Mouse (Mus musculus): ENCODE measurements around the gene Rin2.
A peak's percentile ranks its signal among the peaks of the same experiment; 100 is the strongest.
"Not testable (repeated sequence)": the region's sequence is repeated elsewhere in the genome, so short reads cannot be mapped to it uniquely, and the experiment has no call there.

Gene Rin2

DNA sequence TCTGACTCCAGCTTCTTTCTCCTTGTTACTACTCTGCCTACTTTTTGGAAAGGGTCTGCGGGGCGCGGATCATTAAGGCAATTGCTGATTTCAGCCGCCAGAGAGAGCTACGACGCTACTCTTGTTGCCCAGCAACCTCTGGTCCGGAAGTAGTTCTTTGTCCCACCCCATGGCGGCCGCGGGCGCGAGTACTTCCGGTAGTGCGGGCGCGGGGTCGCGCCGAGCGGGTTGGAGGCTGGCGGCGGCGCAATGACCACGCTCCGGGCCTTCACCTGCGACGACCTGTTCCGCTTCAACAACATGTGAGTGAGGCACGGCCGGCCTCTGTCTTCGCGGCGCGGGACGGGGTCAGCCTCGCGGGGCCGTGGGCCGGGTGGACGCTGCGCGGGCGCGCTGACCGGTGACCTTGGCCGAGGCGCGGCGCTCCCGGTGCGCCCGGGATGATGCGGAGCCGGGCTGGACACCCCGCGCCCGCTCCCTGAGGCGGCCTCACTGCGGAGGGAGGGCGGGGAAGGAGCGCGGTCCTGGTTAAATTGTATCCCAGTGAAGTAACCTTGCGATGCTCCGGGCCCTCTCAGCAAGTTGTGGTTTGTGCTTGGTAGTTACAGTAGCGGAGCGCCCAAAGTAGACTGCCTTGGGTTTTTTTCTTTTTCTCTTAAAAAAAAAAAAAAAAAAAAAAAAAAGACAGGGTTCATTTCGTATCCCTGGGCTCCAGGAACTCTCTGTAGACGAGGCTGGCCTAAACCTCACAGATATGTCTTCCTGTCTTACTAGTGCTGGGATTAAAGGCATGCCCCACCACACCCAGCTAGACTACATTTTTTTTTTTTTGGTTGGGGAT is 228.3 kb downstream of the Rin2 start:
- peak; percentile 94 for DNase-seq

DNA sequence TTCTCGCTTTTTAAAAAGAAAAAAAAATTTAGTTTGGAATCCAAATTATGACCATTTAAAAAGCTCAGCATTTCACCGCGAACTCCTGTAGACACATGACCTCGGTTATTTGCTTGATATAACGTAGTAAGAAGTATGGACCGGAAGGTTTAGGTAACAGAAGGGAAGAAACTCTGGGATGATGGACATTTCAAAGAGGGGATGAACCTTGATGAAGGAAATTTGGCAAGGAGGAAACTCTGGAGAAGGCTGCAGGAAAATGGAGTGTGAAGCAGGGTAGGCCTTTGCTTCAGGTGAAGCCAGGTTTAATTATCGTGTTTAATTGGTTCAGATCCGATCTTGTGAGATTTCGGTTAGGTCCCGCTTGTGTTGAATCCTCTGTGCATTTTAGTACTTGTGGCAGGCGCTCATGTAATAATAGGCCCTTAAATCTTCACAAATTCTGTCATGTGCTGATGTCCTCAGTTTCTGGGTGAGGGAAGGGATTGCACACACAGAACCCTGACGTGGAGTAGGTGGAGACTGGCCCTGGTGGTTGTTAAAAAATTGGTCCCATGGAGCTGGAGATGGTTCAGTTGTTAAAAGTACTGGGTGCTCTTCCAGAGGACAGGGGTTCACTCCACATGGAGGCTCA is 229.1 kb downstream of the Rin2 start:
- no peak for DNase-seq

DNA sequence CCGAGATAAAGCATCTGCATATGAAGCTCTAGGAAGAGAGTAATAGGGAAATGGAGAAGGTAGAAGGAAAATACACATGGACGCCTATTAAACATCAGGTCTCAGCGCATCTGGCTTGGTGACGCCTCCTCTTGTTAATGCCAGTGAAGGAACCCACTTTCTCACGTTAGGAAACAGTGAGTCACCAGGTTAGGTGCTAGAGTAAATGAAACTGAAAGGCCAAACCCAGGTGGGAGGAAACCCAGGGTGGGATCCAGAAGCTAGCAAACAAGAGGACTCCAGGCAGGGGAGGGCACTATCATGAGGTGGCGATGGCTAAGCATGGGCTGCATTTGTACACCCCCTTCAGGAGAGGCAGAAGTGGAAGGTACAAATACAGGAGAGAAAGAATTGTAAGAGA is 230.1 kb downstream of the Rin2 start:
- no peak for DNase-seq

DNA sequence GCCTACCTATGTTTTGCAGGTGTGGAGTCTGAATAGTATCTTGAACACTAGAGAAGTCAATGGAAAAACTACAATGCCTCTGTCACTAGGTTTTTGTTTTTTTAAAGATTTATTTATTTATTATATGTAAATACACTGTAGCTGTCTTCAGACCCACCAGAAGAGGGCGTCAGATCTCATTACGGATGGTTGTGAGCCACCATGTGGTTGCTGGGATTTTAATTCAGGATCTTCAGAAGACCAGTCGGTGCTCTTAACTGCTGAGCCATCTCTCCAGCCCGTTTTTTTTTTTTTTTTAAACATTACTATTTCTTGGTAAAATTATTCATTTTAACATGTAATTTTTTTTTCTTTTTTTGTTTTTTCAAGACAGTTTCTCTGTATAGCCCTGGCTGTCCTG is 230.9 kb downstream of the Rin2 start:
- DNase-seq = not testable (repeated sequence)

DNA sequence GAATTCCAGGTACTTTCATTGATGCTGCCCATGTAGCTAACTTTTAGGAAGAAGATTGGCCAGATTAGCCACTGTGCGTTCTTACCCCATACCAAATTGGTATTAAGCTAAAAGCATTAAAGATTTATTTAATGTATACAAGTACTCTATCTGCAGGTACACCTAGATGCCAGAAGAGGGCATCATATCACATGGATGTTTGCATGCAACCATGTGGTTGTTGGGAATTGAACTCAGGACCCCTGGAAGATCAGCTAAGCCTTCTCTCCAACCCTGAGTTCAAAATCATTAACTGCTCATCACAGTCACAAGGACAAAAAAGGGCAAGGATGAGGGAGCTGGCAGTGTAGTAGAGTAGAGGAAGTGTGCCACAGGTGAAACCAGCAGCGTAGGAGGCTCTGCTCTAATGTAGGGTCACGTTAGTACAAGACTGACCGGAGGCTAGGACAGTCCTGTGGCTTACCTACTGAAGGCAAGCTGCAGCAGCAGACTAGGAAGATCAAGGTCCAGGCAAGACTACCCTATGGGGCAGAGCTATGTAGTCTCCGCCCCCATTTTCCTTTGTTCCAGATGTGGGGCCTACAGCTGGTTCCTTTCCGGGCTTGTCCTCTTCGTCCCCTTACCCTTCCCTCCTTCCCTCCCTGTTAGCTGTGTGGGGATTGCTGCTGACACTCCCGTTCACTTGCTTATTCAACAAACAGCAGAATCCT is 246.1 kb downstream of the Rin2 start:
- DNase-seq = no peak

DNA sequence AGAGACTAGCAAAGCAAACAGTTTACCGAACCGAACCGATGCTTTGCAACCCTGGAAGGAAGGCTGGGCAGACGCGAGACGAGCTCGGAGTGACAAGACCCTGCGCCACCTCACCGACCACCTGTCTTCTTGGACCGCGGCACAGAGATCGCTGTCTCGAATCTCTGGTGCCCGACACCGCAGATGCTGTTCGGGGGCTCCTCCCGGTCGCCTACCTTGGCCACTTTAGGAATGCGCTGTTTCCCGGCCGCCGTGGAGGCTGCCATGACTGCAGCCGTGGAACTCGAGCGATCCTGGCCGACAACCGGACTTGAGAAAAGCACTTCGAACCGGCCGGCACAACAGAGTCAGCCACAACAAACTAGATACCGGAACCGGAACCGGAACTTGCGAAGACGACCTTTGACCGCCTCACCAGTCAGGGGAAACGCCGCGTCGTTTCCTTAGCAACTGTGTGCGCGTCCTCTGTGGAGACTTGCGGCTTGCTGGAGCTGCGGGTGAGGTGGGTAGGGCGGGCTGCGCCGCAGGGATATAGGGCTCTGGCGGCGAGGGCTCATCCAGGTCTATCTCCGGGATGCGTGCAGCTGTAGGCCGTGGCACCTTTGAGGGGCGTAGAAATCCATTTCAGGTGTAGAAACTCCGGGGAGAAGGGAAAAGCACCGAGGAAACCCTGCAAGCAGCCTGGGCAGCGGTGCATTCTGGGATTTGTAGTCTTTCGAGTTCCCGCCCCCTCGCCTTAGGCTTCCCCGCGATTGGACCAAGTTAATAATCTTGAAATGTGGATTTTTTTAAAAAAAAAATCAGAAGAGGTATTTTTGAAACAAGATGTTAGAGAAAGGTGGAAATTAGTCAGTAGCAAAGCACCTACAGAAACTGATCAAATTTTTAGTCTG is 259.6 kb downstream of the Rin2 start, which contains the start of the genes Cfap61 and Crnkl1:
Gene Cfap61 (plus strand): TSS at position 446 of the 893 bp plus-strand sequence.
Gene Crnkl1 (minus strand): TSS at position 676 of the 893 bp plus-strand sequence.
- peak; percentile 97 for DNase-seq

DNA sequence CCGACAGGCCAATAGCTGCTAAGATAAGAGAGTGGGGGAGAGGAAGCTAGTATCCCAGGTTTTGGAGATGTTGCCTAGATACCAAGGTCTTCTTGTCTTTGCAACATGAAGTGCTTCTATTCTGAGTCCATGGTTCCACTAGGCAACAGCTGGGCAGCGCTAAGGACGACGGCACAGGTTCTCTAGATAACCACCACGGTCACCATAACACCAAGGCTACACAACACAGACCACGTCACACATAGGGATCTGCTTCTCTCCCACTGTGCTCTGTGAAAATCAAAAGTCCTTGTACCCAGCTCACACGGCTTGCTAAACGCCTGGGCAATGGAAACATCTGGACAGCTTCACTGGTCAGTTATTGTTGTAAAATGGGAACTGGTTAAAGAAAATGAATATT is 262.0 kb downstream of the Rin2 start:
- DNase-seq = no peak

Measured in retina, postnatal 1 day (tissue).